Mouse (Mus musculus): ENCODE data around the gene Atg7. TPM values are rescaled to one million over a fixed set of nuclear protein-coding genes. Genes with fewer than 3 reads are reported as not detected.

Gene Atg7
- polyA plus RNA-seq, 1 experiment from 2014 or later, result 18.7 TPM

DNA sequence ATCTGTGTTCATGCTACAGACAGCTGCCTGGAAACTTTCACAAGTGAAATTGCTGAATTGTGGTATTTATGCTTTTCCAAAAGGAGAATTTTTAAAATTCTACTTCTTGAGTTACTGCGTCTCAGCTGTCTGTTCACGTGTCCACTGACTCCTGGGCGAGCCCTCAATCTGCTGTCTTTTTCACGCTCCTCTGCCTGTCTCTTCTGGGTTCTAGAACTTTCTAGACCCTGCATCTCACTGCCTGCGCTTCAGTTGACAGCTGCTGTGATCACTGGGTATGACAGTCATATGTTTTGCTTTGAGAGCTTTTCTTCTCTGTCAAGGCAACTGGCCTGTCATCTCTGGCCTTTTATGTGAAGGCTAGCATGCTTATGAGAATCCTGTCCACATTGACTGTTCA, 132.3 kb downstream of the Atg7 start:
- no peak overlapping the region for H3K4me2 ChIP-seq (replicated peaks)
- WGBS, result 88% methylated on average over 5 of the region's 5 CpGs
- H3K4me3 ChIP-seq, result no peak overlapping the region
- H3K4me1 ChIP-seq, result peaks cover 29% of the 10 kb centered on the region
- H3K9ac ChIP-seq, result no peak overlapping the region
- no peaks in the 10 kb centered on the region for H3K27me3 ChIP-seq
- no peak overlapping the region for H3K27ac ChIP-seq
- H3K36me3 ChIP-seq, result no peaks in the 10 kb centered on the region
- H3K9me3 ChIP-seq, result no peaks in the 10 kb centered on the region
- ATAC-seq (ENCODE audit: low FRiP score, low read depth), result no peak

GRCm38 (mm10) chr6:114777872-114778271, 135.0 kb downstream of the Atg7 start:
- ATAC-seq (ENCODE audit: low FRiP score, low read depth), result no peak
- Histone ChIP-seq H3K27ac (no peak overlapping the region), H3K9ac (no peak overlapping the region), H3K4me3 (no peak overlapping the region), H3K36me3 (no peaks in the 10 kb centered on the region), H3K4me2 (replicated peaks) (no peak overlapping the region), H3K9me3 (no peaks in the 10 kb centered on the region), H3K27me3 (no peaks in the 10 kb centered on the region), H3K4me1 (peaks cover 44% of the 10 kb centered on the region)
- WGBS, result 11% methylated on average over 4 of the region's 4 CpGs

DNA sequence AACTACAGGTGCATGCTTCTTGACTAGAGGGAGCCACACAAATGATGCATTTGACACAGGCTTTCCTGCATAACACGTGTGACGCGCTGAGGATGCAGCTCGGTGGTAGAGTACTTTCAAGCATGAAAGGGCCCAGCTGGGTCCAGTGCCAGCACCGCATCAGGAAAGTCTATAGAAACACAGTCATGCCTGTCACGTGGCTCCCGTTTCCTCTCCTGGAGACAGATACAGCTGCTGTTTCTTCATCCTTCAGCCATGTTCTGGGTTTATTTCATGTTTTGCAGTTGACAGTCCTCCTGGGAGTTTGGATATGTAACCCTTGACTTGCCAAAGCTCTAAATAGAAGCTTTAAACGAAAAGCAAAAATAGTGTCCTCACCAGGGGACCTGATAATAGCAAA, 135.8 kb downstream of the Atg7 start:
- Histone ChIP-seq H3K27ac (no peak overlapping the region), H3K4me1 (peaks cover 52% of the 10 kb centered on the region), H3K9me3 (no peaks in the 10 kb centered on the region), H3K9ac (no peak overlapping the region), H3K4me3 (no peak overlapping the region), H3K27me3 (no peaks in the 10 kb centered on the region), H3K4me2 (replicated peaks) (no peak overlapping the region), H3K36me3 (no peaks in the 10 kb centered on the region)
- WGBS, result 38% methylated on average over 8 of the region's 8 CpGs
- 0 out of 2 replicates have a peak, but pooled peaks have one; percentile 20 for ATAC-seq (ENCODE audit: low FRiP score, low read depth)

GRCm38 (mm10) chr6:114780583-114780982, 137.7 kb downstream of the Atg7 start:
- WGBS, result 57% methylated on average over 2 of the region's 2 CpGs
- H3K27ac ChIP-seq, result peak overlapping the region; percentile 79; the same call in 1 of the 2 replicates
- H3K4me1 ChIP-seq, result peaks cover 57% of the 10 kb centered on the region
- H3K4me3 ChIP-seq, result no peak overlapping the region
- H3K27me3 ChIP-seq, result no peaks in the 10 kb centered on the region
- H3K4me2 ChIP-seq (replicated peaks), result no peak overlapping the region
- no peak overlapping the region for H3K9ac ChIP-seq
- no peaks in the 10 kb centered on the region for H3K36me3 ChIP-seq
- no peaks in the 10 kb centered on the region for H3K9me3 ChIP-seq
- no peak for ATAC-seq (ENCODE audit: low FRiP score, low read depth)

GRCm38 (mm10) chr6:114781415-114782240, 138.7 kb downstream of the Atg7 start:
- WGBS, result 28% methylated on average over 11 of the region's 11 CpGs
- Histone ChIP-seq H3K36me3 (no peaks in the 10 kb centered on the region), H3K9me3 (no peaks in the 10 kb centered on the region), H3K27ac (peak overlapping the region; percentile 79), H3K27me3 (no peaks in the 10 kb centered on the region), H3K4me3 (no peak overlapping the region), H3K9ac (no peak overlapping the region), H3K4me2 (replicated peaks) (peak overlapping the region; percentile 21; the same call in 1 of the 2 replicates), H3K4me1 (peaks cover 62% of the 10 kb centered on the region)
- peak; percentile 63; the same call in 1 of the 2 replicates for ATAC-seq (ENCODE audit: low FRiP score, low read depth)

GRCm38 (mm10) chr6:114782486-114782885, 139.6 kb downstream of the Atg7 start:
- Histone ChIP-seq H3K4me3 (no peak overlapping the region), H3K9me3 (no peaks in the 10 kb centered on the region), H3K27me3 (no peaks in the 10 kb centered on the region), H3K4me1 (peaks cover 68% of the 10 kb centered on the region), H3K4me2 (replicated peaks) (no peak overlapping the region), H3K9ac (no peak overlapping the region), H3K36me3 (no peaks in the 10 kb centered on the region), H3K27ac (peak overlapping the region; percentile 61; the same call in 1 of the 2 replicates)
- 56% methylated on average over 7 of the region's 7 CpGs for WGBS
- no peak for ATAC-seq (ENCODE audit: low FRiP score, low read depth)

- no peak for ATAC-seq (ENCODE audit: low FRiP score, low read depth)
These were observed 143.6 kb downstream of the Atg7 start for GRCm38 (mm10) chr6:114786461-114786860.

DNA sequence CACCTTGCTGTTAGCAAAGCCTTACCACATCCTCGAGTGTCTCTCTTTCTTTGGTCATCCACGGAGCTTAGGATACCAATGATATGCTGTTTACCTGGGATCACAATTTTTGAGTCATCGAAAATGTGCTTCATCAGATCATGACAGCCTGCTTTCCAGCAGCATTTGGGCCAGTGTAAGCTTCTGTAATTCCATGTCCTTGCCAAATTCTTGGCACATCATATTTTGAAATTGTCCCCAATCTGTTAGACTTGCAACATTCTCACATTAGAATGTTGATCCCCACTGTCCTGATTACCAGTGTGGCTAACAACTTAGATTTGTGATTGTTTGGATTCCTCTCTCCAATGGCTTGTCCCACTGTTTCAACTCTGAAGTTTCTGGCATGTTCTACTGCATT, 144.7 kb downstream of the Atg7 start:
- H3K27ac ChIP-seq, result no peak overlapping the region
- H3K36me3 ChIP-seq, result no peaks in the 10 kb centered on the region
- no peak for ATAC-seq (ENCODE audit: low FRiP score, low read depth)
- H3K27me3 ChIP-seq, result no peaks in the 10 kb centered on the region
- no peak overlapping the region for H3K4me2 ChIP-seq (replicated peaks)
- H3K9ac ChIP-seq, result no peak overlapping the region
- H3K4me1 ChIP-seq, result peaks cover 54% of the 10 kb centered on the region
- WGBS, result 72% methylated on average over 3 of the region's 3 CpGs
- no peak overlapping the region for H3K4me3 ChIP-seq
- no peaks in the 10 kb centered on the region for H3K9me3 ChIP-seq

More at GRCm38 (mm10) chr6:114786461-114786860, 143.6 kb downstream of the Atg7 start:
- H3K4me1 ChIP-seq, result peaks cover 54% of the 10 kb centered on the region
- no peak overlapping the region for H3K4me2 ChIP-seq (replicated peaks)
- no peak overlapping the region for H3K27ac ChIP-seq
- H3K27me3 ChIP-seq, result no peaks in the 10 kb centered on the region
- H3K4me3 ChIP-seq, result no peak overlapping the region
- H3K9ac ChIP-seq, result no peak overlapping the region
- no peaks in the 10 kb centered on the region for H3K9me3 ChIP-seq
- H3K36me3 ChIP-seq, result no peaks in the 10 kb centered on the region
- WGBS, result 33% methylated on average over 3 of the region's 3 CpGs

GRCm38 (mm10) chr6:114788663-114789062, 145.8 kb downstream of the Atg7 start:
- no peak for ATAC-seq (ENCODE audit: low FRiP score, low read depth)
- no peak overlapping the region for H3K27ac ChIP-seq
- H3K36me3 ChIP-seq, result no peaks in the 10 kb centered on the region
- no peak overlapping the region for H3K9ac ChIP-seq
- no peaks in the 10 kb centered on the region for H3K9me3 ChIP-seq
- H3K4me2 ChIP-seq (replicated peaks), result no peak overlapping the region
- no peak overlapping the region for H3K4me3 ChIP-seq
- H3K4me1 ChIP-seq, result peaks cover 44% of the 10 kb centered on the region
- no peaks in the 10 kb centered on the region for H3K27me3 ChIP-seq
- WGBS, result 74% methylated on average over 4 of the region's 4 CpGs

- no peak overlapping the region for H3K27ac ChIP-seq
- H3K4me3 ChIP-seq, result no peak overlapping the region
These were observed 147.2 kb downstream of the Atg7 start for GRCm38 (mm10) chr6:114790084-114790483.

DNA sequence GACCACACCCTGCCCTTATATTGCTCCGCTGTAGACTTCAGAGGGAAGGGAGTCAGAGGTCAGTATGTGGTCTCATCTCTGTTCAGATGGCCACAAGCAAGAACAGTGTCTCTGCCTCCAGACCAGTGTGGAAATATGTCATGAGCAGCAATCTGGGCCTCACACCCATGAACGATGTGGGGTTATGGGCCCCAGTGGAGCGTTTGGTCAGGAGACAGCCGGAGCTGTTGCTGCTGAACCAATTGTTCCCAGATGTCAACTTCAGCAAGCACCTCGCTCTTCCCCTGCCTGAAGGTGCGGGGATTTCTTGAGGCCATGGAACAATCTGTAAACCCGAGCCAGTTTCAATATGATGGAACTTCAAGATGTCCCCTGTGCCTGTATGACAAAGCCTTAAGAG, 148.0 kb downstream of the Atg7 start:
- 28% methylated on average over 7 of the region's 7 CpGs for WGBS
- Histone ChIP-seq H3K4me3 (no peak overlapping the region), H3K36me3 (no peaks in the 10 kb centered on the region), H3K4me1 (peaks cover 39% of the 10 kb centered on the region), H3K4me2 (replicated peaks) (no peak overlapping the region), H3K27me3 (no peaks in the 10 kb centered on the region), H3K9me3 (no peaks in the 10 kb centered on the region), H3K9ac (peak overlapping the region; percentile 13; the same call in 1 of the 2 replicates), H3K27ac (no peak overlapping the region)
- ATAC-seq (ENCODE audit: low FRiP score, low read depth), result peak; percentile 64; the same call in 1 of the 2 replicates

More at GRCm38 (mm10) chr6:114790084-114790483, 147.2 kb downstream of the Atg7 start:
- Histone ChIP-seq H3K4me1 (peaks cover 39% of the 10 kb centered on the region), H3K36me3 (no peaks in the 10 kb centered on the region), H3K27me3 (no peaks in the 10 kb centered on the region), H3K4me2 (replicated peaks) (no peak overlapping the region), H3K9ac (no peak overlapping the region), H3K9me3 (no peaks in the 10 kb centered on the region)
- 87% methylated on average over 2 of the region's 2 CpGs for WGBS
- no peak for ATAC-seq (ENCODE audit: low FRiP score, low read depth)

DNA sequence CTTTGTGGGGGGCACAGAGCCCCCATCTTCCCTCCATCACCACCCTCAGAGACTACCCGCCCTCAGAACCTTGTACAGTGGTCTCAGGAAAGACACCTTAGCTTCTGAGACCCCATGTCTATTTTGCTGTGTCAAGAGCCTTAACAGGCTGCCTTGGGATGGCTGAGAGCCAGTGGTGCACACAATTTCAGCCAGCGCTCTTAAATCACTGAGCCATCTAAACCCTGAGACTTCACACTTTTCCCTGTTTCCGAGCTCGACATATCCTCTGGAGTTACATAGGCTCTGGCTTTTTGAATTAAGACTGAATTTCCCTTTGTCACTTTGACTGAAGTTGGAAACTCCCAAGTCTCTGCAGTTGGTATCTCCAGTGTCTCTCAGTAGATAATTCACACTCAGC, 148.9 kb downstream of the Atg7 start:
- no peak overlapping the region for H3K27ac ChIP-seq
- 69% methylated on average over 4 of the region's 4 CpGs for WGBS
- no peaks in the 10 kb centered on the region for H3K36me3 ChIP-seq
- no peak for ATAC-seq (ENCODE audit: low FRiP score, low read depth)
- H3K4me2 ChIP-seq (replicated peaks), result no peak overlapping the region
- H3K27me3 ChIP-seq, result no peaks in the 10 kb centered on the region
- H3K9ac ChIP-seq, result no peak overlapping the region
- no peak overlapping the region for H3K4me3 ChIP-seq
- H3K9me3 ChIP-seq, result no peaks in the 10 kb centered on the region
- H3K4me1 ChIP-seq, result peaks cover 32% of the 10 kb centered on the region
